Mouse (Mus musculus) urinary bladder, postnatal 36 days (tissue): ENCODE results near the gene Thsd4.

Source experiments
- DNase-seq, 2 experiments: peaks; one replicate each; pipeline ENCODE4 v3.0.0; 2022; ENCODE audit warnings: low spot score in 2 of 2, mixed read lengths in 1 of 2

Thsd4 gene

GRCm38 (mm10) chr9:60521806-60522264, at the start of gene Thsd4:
Gene Thsd4 (minus strand): TSS chr9:60522046.
- DNase-seq: peak; percentile 51 to 71

DNA sequence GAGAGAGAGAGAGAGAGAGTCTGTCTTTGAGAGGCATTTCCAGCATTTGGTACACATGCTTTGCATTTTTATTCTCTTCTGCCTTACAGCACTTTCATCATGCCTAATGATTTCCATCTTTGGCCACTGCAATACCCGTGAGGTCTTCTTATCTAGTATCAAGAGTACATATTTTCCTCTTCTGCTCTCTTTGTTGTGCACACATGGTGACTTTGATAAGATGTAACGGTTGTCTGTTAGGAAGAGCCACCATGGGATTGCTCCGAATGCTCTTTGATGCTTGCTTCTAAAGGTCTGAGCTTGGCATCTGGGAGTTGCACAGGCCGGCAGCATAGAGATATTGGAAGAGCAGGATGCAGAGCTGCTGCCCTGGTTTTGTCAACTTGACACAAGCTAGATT, 49.2 kb upstream of the Thsd4 start:
- DNase-seq: no peak

DNA sequence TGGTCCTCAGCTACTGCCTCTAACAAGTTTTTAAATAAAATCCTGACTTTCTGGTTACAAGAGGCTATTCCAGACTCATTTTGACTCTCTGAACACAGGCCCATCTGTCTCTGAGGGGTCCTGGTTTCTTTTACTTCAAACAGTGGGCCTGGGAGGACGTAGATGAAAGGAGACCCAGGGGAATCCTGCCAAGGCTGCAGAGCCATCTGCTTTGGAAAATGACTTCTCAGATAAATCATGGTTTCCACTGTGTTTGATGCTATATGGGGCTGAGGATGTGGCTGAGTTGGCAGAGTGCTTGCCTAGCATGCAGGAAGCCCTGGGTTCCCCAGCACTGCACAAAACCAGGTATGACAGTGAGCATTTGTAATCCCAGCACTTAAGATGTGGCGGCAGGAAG, 47.5 kb upstream of the Thsd4 start:
- DNase-seq: no peak

GRCm38 (mm10) chr9:60563809-60564208, 42.0 kb upstream of the Thsd4 start:
- DNase-seq: no peak

DNA sequence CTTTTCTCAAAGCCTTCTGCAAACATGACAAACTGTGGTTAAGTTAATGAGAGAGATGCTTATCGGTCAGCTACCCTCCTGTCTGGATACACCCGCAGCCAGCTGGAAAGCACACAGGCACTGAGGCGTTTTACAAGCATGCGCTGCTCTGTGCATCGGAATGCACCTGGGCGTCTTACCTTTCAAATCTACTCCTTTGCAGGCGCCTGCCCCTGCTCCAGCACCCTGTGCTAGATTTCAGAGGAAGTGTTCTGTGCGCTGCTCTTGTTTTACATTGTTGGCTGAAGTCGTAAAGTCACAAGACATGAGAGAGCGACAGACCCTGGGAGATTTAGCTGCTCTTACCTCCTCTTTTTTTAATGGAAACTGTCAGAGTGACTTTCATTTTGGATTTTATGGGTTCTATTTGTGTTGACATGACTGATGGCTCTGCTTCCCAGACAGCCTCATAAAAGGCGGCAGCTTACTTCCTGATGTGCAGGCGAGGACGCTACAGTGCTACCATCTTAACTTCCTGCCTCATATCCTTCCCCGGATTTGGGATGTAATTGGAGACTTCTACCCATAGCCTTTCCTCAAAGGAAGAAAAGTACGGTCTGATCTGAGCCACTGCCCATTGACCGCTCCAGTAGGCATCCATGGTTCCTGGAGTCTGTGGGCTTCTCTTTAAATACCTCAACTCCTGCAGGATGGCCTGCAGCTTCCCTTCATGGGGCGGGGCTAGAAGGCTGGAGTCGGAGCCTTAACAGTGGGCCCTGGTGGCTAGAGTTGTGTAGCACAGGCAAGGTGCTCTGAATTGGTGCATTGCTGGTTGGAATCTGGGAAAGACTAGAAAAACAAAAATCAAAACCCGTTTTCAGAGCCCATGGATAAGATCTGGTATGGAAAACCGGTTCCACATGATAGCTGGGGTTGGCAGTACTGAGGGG, 40.9 kb upstream of the Thsd4 start:
- DNase-seq: no peak

- no peak for DNase-seq
Measured at GRCm38 (mm10) chr9:60561641-60562289, 39.9 kb upstream of the Thsd4 start.

DNA sequence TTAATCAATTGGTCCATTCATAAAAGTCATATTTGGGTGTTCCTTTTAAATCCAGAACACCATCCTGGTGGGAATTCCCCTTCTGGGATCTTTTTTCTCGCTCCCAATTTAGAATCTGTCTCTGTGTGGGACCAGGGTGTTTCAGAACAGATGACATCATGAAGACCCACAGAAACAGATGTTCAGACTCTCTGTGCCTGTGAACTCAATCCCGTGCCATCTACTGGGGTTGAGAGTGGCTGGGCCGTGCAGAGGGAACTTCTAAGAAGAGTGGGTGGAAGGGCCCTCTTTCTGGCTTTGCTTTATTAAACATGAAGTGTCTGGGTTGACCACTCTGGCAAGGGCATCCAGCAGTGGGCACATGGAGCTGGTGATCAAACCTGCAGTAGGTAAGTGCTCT, 36.7 kb upstream of the Thsd4 start:
- DNase-seq: no peak

GRCm38 (mm10) chr9:60551238-60551637, 29.4 kb upstream of the Thsd4 start:
- no peak for DNase-seq

DNA sequence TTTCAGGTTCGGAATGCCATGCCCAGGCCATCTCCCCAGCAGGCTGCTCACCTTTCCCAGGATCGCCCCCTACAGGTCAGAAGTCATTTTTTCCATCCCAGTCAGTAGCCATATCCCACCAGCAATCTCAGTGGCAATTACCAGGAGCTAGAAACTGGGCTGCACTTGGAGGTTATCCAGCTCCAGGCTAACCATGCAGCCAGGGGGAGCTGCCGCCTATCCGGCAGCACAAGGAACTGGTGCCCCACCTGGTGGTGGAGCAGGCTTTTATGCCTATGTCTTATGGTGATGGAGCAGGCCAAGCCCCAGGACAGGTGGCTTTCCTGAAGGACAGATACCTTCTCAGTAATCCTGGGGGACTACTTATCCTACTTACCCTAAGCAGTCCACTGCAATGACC, 26.3 kb upstream of the Thsd4 start:
- DNase-seq: peak; percentile 52 to 58

- DNase-seq: no peak
Measured at GRCm38 (mm10) chr9:60546169-60546568, 24.3 kb upstream of the Thsd4 start.

GRCm38 (mm10) chr9:60545361-60546096, 23.7 kb upstream of the Thsd4 start:
- peak in 1 of 2 experiments; percentile 29 for DNase-seq

- no peak for DNase-seq
Measured at GRCm38 (mm10) chr9:60543422-60544015, 21.7 kb upstream of the Thsd4 start.

- no peak for DNase-seq
Measured at GRCm38 (mm10) chr9:60530310-60530709, 8.5 kb upstream of the Thsd4 start.

DNA sequence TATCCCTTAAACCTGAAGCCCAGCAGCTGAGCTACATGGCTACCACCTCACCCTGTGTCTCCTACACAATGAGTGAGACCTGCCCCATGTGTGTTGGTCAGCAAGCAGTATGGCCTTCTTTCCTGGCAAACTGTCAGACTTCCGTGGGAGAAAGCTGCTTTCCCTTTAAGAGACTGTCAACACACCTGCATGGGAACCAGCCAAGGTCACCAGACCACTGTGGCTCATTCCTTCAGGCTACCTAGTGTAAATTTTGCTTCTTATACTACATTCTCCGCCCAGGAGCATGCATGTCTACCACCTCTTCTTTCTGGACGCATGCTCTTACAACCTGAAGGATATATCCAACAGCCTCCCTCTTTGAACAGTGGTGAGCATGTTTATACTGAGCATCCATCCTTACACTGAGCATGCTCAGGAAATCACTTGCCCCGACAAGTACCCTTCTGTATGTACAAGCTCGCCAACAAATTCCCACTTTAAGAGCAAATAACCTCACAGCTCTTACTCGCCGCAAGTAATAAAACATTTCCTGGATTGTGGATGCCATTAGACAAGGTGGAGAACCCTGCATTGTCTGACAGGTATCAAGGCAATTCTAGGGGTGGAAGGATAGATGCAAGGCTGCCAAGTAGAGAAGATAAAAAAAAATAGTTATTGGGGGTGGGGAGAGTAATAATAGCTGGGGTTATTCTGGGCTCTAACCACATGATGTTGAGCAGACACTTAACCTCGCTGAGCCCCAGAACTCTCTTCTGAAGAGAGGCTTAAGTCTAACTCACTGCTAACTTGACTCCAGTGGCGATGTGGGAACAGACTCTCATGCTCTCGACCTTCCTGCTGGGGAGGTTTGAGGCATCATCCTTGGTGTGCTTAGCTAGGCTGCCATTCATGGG, 7.8 kb upstream of the Thsd4 start:
- DNase-seq: no peak

GRCm38 (mm10) chr9:60528269-60528668, 6.4 kb upstream of the Thsd4 start:
- DNase-seq: no peak

GRCm38 (mm10) chr9:60527836-60528235, 6.0 kb upstream of the Thsd4 start:
- no peak for DNase-seq

GRCm38 (mm10) chr9:60527051-60527450, 5.2 kb upstream of the Thsd4 start:
- no peak for DNase-seq

GRCm38 (mm10) chr9:60526195-60526594, 4.3 kb upstream of the Thsd4 start:
- no peak for DNase-seq

GRCm38 (mm10) chr9:60521143-60521542, 703 bp downstream of the Thsd4 start:
- DNase-seq: no peak

DNA sequence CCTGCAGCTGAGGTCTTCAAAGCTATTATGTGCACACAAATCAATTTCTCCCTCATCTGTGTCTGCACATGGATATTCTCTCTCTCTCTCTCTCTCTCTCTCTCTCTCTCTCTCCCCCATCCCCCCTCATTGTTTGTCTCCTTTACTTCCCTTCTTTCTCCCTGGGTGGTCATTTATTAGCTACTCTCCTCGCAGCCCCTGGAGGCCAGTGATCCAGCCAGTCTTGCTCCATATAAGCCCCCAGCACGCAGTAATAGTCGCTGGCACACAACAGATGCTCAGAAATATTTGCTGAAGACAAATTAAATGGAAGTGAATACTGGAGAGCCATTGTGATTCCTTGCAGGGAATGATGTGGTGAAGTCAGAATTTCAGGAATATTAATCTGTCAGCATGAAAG, 2.2 kb downstream of the Thsd4 start:
- no peak for DNase-seq

DNA sequence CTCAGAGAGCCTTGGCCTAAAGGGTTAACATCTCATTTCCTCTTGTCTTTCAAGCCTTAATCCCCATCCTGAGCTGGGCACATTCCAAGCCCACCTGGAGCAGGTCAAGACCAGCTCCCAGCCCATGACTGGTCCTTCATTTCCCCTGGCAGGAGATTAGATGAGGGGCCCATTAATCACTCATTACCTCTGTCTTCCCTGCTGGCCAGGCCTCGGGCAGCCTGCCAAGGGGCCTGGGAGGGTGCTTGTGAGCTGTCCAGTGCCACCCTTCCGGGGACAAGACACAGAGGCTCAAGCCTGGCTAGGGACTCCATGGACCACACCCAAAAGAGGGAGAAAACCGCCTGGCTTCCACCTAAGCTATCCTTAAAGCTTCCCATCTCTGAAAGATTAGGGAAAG, 3.6 kb downstream of the Thsd4 start:
- no peak for DNase-seq
